Mouse (Mus musculus) CH12.LX (cell line): ENCODE data around the gene Ccdc127. TPM values are rescaled to one million over a fixed set of nuclear protein-coding genes. Genes with fewer than 3 reads are reported as not detected.

Source experiments
- DNase-seq: peaks from one replicate; pipeline ENCODE4 v3.0.0-alpha.2; 2013; ENCODE audit errors: extremely low read depth
- H3K27ac ChIP-seq: 2 replicates; pipeline ENCODE4 v1.5.1; 2012; ENCODE audit warnings: low read depth, mild to moderate bottlenecking, control low read depth, moderate library complexity; ENCODE audit not compliant: insufficient read depth
- H3K27me3 ChIP-seq: replicated peaks from 2 replicates; pipeline ENCODE3; 2012; ENCODE audit warnings: inconsistent platforms
- H3K36me3 ChIP-seq, 2 experiments: replicated peaks in 1 of 2; 2 replicates each; pipeline versions ENCODE3 to v1.6.1; 2012; ENCODE audit warnings: inconsistent platforms in 1 of 2, low read length in 1 of 2, mild to moderate bottlenecking in 1 of 2, mixed read lengths in 1 of 2, moderate library complexity in 1 of 2; ENCODE audit not compliant: control insufficient read depth in 1 of 2, insufficient read depth in 1 of 2
- H3K4me1 ChIP-seq, 2 experiments: 2 replicates each; pipeline ENCODE4 v1.6.1; 2012; ENCODE audit warnings: inconsistent platforms in 1 of 2, moderate library complexity in 1 of 2; ENCODE audit not compliant: insufficient read depth in 2 of 2, control insufficient read depth in 1 of 2
- H3K4me2 ChIP-seq: 2 replicates; pipeline ENCODE4 v1.6.1; 2012; ENCODE audit warnings: low read depth, mild to moderate bottlenecking, control low read depth; ENCODE audit not compliant: poor library complexity, insufficient read depth, severe bottlenecking
- H3K4me3 ChIP-seq, 3 experiments: fragments of 150-350 bp in 1 of 3; sonication (generic) in 1 of 3; replicated peaks in 1 of 3; 2 replicates each; pipeline versions ENCODE3 to v1.5.1; 2011 to 2012; ENCODE audit warnings: low read depth in 2 of 3, low read length in 2 of 3, mild to moderate bottlenecking in 2 of 3, moderate library complexity in 2 of 3, control low read depth in 1 of 3, improper control_type of control experiment in 1 of 3, inconsistent platforms in 1 of 3, mixed read lengths in 1 of 3; ENCODE audit not compliant: poor library complexity in 1 of 3
- H3K79me2 ChIP-seq: replicated peaks from 2 replicates; pipeline ENCODE4 v1.6.1; 2012; ENCODE audit warnings: mild to moderate bottlenecking, moderate library complexity; ENCODE audit not compliant: control insufficient read depth, poor library complexity, insufficient read depth, severe bottlenecking; ENCODE audit errors: extremely low read depth
- H3K9ac ChIP-seq: 2 replicates; pipeline ENCODE4 v1.6.1; 2012; ENCODE audit warnings: low read depth, mild to moderate bottlenecking, control low read depth, moderate library complexity; ENCODE audit not compliant: insufficient read depth
- H3K9me3 ChIP-seq: replicated peaks from 2 replicates; pipeline ENCODE3; 2012; ENCODE audit warnings: low read length, inconsistent platforms, mixed read lengths
- CHD2 ChIP-seq: IDR thresholded peaks from 2 replicates; pipeline ENCODE4 v1.6.1; 2011; ENCODE audit warnings: low read length, improper control_type of control experiment
- CTCF ChIP-seq, 2 experiments: IDR thresholded peaks in 1 of 2; conservative IDR thresholded peaks in 1 of 2; 2 replicates each; pipeline ENCODE4 v1.5.1; 2011 to 2012; ENCODE audit warnings: low read depth in 2 of 2, low read length in 2 of 2, improper control_type of control experiment in 1 of 2, inconsistent platforms in 1 of 2, mild to moderate bottlenecking in 1 of 2, moderate library complexity in 1 of 2
- E2F4 ChIP-seq: IDR thresholded peaks from 2 replicates; pipeline ENCODE4 v1.6.1; 2011; ENCODE audit warnings: low read depth, low read length, improper control_type of control experiment; ENCODE audit not compliant: insufficient replicate concordance
- ELF1 ChIP-seq: IDR thresholded peaks from 2 replicates; pipeline ENCODE4 v1.6.1; 2014; ENCODE audit warnings: low read depth, mild to moderate bottlenecking, inconsistent platforms, low read length, improper control_type of control experiment
- HCFC1 ChIP-seq: IDR thresholded peaks from 2 replicates; pipeline ENCODE4 v1.6.1; 2012; ENCODE audit warnings: low read depth, mild to moderate bottlenecking, inconsistent platforms, low read length, improper control_type of control experiment
- JUND ChIP-seq: conservative IDR thresholded peaks from 2 replicates; pipeline ENCODE4 v1.6.1; 2011; ENCODE audit warnings: low read depth, low read length, improper control_type of control experiment
- MAZ ChIP-seq: IDR thresholded peaks from 2 replicates; pipeline ENCODE4 v1.6.1; 2012; ENCODE audit warnings: low read depth, mild to moderate bottlenecking, inconsistent platforms, low read length, improper control_type of control experiment, moderate library complexity
- MEF2A ChIP-seq: IDR thresholded peaks from 2 replicates; pipeline ENCODE4 v1.6.1; 2014; ENCODE audit warnings: low read depth, mild to moderate bottlenecking, inconsistent platforms, low read length, improper control_type of control experiment, borderline replicate concordance
- PAX5 ChIP-seq: IDR thresholded peaks from 2 replicates; pipeline ENCODE4 v1.6.1; 2012; ENCODE audit warnings: low read length, inconsistent platforms, mixed read lengths
- POLR2AphosphoS2 ChIP-seq: IDR thresholded peaks from 2 replicates; pipeline ENCODE4 v1.6.1; 2011; ENCODE audit warnings: low read depth, low read length, improper control_type of control experiment
- RAD21 ChIP-seq: IDR thresholded peaks from 2 replicates; pipeline ENCODE4 v1.6.1; 2011; ENCODE audit warnings: low read depth, mild to moderate bottlenecking, low read length, improper control_type of control experiment, moderate library complexity
- RCOR1 ChIP-seq: conservative IDR thresholded peaks from 2 replicates; pipeline ENCODE4 v1.6.1; 2012; ENCODE audit warnings: low read depth, mild to moderate bottlenecking, inconsistent platforms, low read length, improper control_type of control experiment
- TCF12 ChIP-seq: IDR thresholded peaks from 2 replicates; pipeline ENCODE4 v1.6.1; 2014; ENCODE audit warnings: low read depth, mild to moderate bottlenecking, inconsistent platforms, low read length, improper control_type of control experiment
- USF1 ChIP-seq: IDR thresholded peaks from 2 replicates; pipeline ENCODE4 v1.6.1; 2014; ENCODE audit warnings: low read depth, mild to moderate bottlenecking, inconsistent platforms, low read length, improper control_type of control experiment
- USF2 ChIP-seq: conservative IDR thresholded peaks from 2 replicates; pipeline ENCODE4 v1.6.1; 2011; ENCODE audit warnings: low read depth, low read length, improper control_type of control experiment
- ZKSCAN1 ChIP-seq: IDR thresholded peaks from 2 replicates; pipeline ENCODE4 v1.6.1; 2012; ENCODE audit warnings: low read depth, inconsistent platforms, low read length, improper control_type of control experiment, borderline replicate concordance
- dilution Hi-C: fragments of 300-500 bp; cut with MboI; formaldehyde crosslinking; loops from 2 replicates; pipeline ENCODE4 v1.14.3; 2020; ENCODE audit warnings: low sequenced_read_pairs; ENCODE audit not compliant: extremely low pct_unique_long_range_greater_than_20kb, extremely low pct_ligation_motif_present
- in situ Hi-C: fragments of 300-500 bp; cut with MboI; formaldehyde crosslinking; loops from 3 replicates; pipeline ENCODE4 v1.14.3; 2019; ENCODE audit warnings: low sequenced_read_pairs, low pct_ligation_motif_present, low pct_unique_long_range_greater_than_20kb, mixed read lengths
- polyA plus RNA-seq: library from polyadenylated mRNA; unstranded; fragments of >175 nt; gene quantifications from 2 replicates; pipeline ENCODE4 v1.2.1, GENCODE M21; 2012; ENCODE audit warnings: low read depth; ENCODE audit not compliant: insufficient read length
- total RNA-seq, 2 experiments: library from RNA; depleted of rRNA; stranded (reverse); fragments of 300-350 nt in 1 of 2; fragments of >200 nt in 1 of 2; gene quantifications; 2 replicates each; pipeline ENCODE4 v1.2.3; 2012 to 2014

The Ccdc127 gene
- total and polyA plus RNA-seq, 3 experiments, result 40.8 to 57.5 (median 45.3) TPM

DNA sequence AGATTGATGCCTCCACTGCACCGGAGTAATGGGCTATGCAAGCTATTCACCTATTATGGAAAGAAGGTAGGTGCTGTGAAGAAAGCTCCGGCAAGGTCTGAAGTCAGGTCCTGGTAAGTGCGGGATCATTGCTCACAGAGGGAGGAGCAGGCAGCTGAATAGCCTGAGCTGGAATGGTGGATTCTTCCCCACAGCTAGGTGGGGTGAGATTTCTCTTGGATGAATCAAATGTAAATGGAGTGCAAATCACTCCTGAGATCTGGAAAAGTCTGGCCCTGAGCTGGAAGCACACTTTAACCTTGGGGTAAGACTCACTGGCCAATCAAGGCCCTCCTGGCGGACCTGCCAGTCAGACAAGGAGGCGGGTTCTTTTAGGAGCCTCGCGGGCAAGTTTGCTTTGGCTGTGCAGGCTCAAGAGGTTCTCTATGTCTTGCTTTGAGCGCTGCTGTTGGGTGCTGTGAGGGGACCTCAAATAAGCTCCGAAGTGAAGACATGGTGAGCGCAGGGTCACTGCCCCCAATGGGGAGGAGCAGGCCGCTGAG is 49.3 kb downstream of the Ccdc127 start, which contains the start of gene Ftl1-ps1:
Ftl1-ps1 (plus strand) TSS at position 397 of the 542 bp plus-strand sequence.
- Histone ChIP-seq H3K27me3 (peaks cover 3% of the 10 kb centered on the region), H3K4me3 (no peak within 1 kb of the TSS), H3K4me1 (no peaks in the 10 kb centered on the region), H3K4me2 (peak within 1 kb of the TSS; percentile 2; the same call in 1 of the 2 replicates), H3K36me3 (no peaks in the 10 kb centered on the region), H3K9ac (no peak within 1 kb of the TSS), H3K27ac (no peak within 1 kb of the TSS), H3K9me3 (no peaks in the 10 kb centered on the region), H3K79me2 (no peaks in the 10 kb centered on the region)
- no peak for TF ChIP-seq ELF1
- TF ChIP-seq HCFC1, result no peak
- TF ChIP-seq ZKSCAN1, result no peak
- no peak for TF ChIP-seq CHD2
- no peak for TF ChIP-seq JUND
- no peak for TF ChIP-seq TCF12
- TF ChIP-seq PAX5, result no peak
- TF ChIP-seq CTCF (conservative IDR thresholded peaks at IDR 0.05 in 1 of 2, IDR thresholded peaks at IDR 0.05 in 1 of 2; ENCODE audit: low read depth in 2 of 2, low read length in 2 of 2), result no peak
- no peak for TF ChIP-seq POLR2AphosphoS2
- TF ChIP-seq E2F4, result no peak
- no peak for TF ChIP-seq USF1
- no peak for TF ChIP-seq USF2
- no peak for TF ChIP-seq MEF2A
- no peak for TF ChIP-seq RCOR1
- TF ChIP-seq RAD21, result no peak
- TF ChIP-seq MAZ, result no peak
- dilution Hi-C loops, result no loop called here
- DNase-seq, result no peak
- in situ Hi-C loops, result no loop called here

Other genes starting within 250 kb of the Ccdc127 start
- gene Slc9a3, start 228.9 kb upstream of the Ccdc127 start, total RNA-seq (2012; rRNA removed), result not detected in 2 replicates
- not detected in 2 replicates for gene Slc9a3, start 228.9 kb upstream of the Ccdc127 start, total RNA-seq (2014; rRNA removed)
- not detected in 2 replicates for gene Slc9a3, start 228.9 kb upstream of the Ccdc127 start, polyA plus RNA-seq
- gene Exoc3, start 141.6 kb upstream of the Ccdc127 start, total RNA-seq (2012; rRNA removed), result 23.3 and 27.7 TPM in 2 replicates
- gene Exoc3, start 141.6 kb upstream of the Ccdc127 start, total RNA-seq (2014; rRNA removed), result 26.5 and 27.3 TPM in 2 replicates
- gene Exoc3, start 141.6 kb upstream of the Ccdc127 start, polyA plus RNA-seq, result 28.9 and 40.1 TPM in 2 replicates
- gene Ahrr, start 58.0 kb upstream of the Ccdc127 start, total RNA-seq (2012; rRNA removed), result 0.84 and 1.0 TPM in 2 replicates
- gene Ahrr, start 58.0 kb upstream of the Ccdc127 start, total RNA-seq (2014; rRNA removed), result 1.0 and 1.2 TPM in 2 replicates
- 0.90 and 1.0 TPM in 2 replicates for gene Ahrr, start 58.0 kb upstream of the Ccdc127 start, polyA plus RNA-seq
- gene Pdcd6, start 32.7 kb upstream of the Ccdc127 start, total RNA-seq (2012; rRNA removed), result 124 and 134 TPM in 2 replicates
- 213 and 246 TPM in 2 replicates for gene Pdcd6, start 32.7 kb upstream of the Ccdc127 start, total RNA-seq (2014; rRNA removed)
- 136 and 139 TPM in 2 replicates for gene Pdcd6, start 32.7 kb upstream of the Ccdc127 start, polyA plus RNA-seq
- 161 and 165 TPM in 2 replicates for gene Sdha, start within 50 bp of the Ccdc127 start, total RNA-seq (2012; rRNA removed)
- gene Sdha, start within 50 bp of the Ccdc127 start, total RNA-seq (2014; rRNA removed), result 107 and 120 TPM in 2 replicates
- gene Sdha, start within 50 bp of the Ccdc127 start, polyA plus RNA-seq, result 249 and 255 TPM in 2 replicates
- 0.17 TPM in 2 replicates for gene Lrrc14b, start 13.7 kb downstream of the Ccdc127 start, total RNA-seq (2012; rRNA removed)
- not detected in 2 replicates for gene Lrrc14b, start 13.7 kb downstream of the Ccdc127 start, total RNA-seq (2014; rRNA removed)
- not detected in 2 replicates for gene Lrrc14b, start 13.7 kb downstream of the Ccdc127 start, polyA plus RNA-seq
- 0.85 and 1.2 TPM in 2 replicates for gene Zfp72, start 40.5 kb downstream of the Ccdc127 start, total RNA-seq (2012; rRNA removed)
- gene Zfp72, start 40.5 kb downstream of the Ccdc127 start, total RNA-seq (2014; rRNA removed), result 6.9 and 8.5 TPM in 2 replicates
- gene Zfp72, start 40.5 kb downstream of the Ccdc127 start, polyA plus RNA-seq, result 2.4 and 3.0 TPM in 2 replicates
- 947 and 1,147 TPM in 2 replicates for gene Ftl1-ps1, start 49.4 kb downstream of the Ccdc127 start, total RNA-seq (2012; rRNA removed)
- gene Ftl1-ps1, start 49.4 kb downstream of the Ccdc127 start, total RNA-seq (2014; rRNA removed), result 1,091 and 1,319 TPM in 2 replicates
- 2,498 and 2,868 TPM in 2 replicates for gene Ftl1-ps1, start 49.4 kb downstream of the Ccdc127 start, polyA plus RNA-seq
- gene Zfp825, start 143.7 kb downstream of the Ccdc127 start, total RNA-seq (2012; rRNA removed), result 7.4 and 9.0 TPM in 2 replicates
- gene Zfp825, start 143.7 kb downstream of the Ccdc127 start, total RNA-seq (2014; rRNA removed), result 22.5 and 30.6 TPM in 2 replicates
- 10.3 and 10.9 TPM in 2 replicates for gene Zfp825, start 143.7 kb downstream of the Ccdc127 start, polyA plus RNA-seq